Mouse (Mus musculus) liver, embryonic 12.5 days (tissue): ENCODE results near the gene Ssbp4. TPM values are rescaled to one million over a fixed set of nuclear protein-coding genes. Genes with fewer than 3 reads are reported as not detected.
A peak's percentile ranks its signal among the peaks of the same experiment; 100 is the strongest.

Experiments
- ATAC-seq: fragments of 200-750 bp; cut with Nextera tagmentation; 2 replicates; pipeline ENCODE4 v1.8.0; 2017; ENCODE audit warnings: moderate number of reproducible peaks, mild to moderate bottlenecking, moderate library complexity
- H3K27ac ChIP-seq: fragments of 300-500 bp; sonication (generic); 2 replicates; pipeline ENCODE4 v1.5.1; 2016; ENCODE audit warnings: mild to moderate bottlenecking
- H3K27me3 ChIP-seq: fragments of 300-500 bp; sonication (generic); replicated peaks from 2 replicates; pipeline ENCODE4 v1.6.1; 2016; ENCODE audit warnings: mild to moderate bottlenecking, moderate library complexity
- H3K36me3 ChIP-seq: fragments of 300-500 bp; sonication (generic); 2 replicates; pipeline ENCODE4 v1.6.1; 2016; ENCODE audit warnings: mild to moderate bottlenecking, moderate library complexity
- H3K4me1 ChIP-seq: fragments of 300-500 bp; sonication (generic); 2 replicates; pipeline ENCODE4 v1.6.1; 2016
- H3K4me2 ChIP-seq: fragments of 300-500 bp; sonication (generic); 2 replicates; pipeline ENCODE4 v1.6.1; 2016; ENCODE audit warnings: mild to moderate bottlenecking, moderate library complexity
- H3K4me3 ChIP-seq: fragments of 300-500 bp; sonication (generic); 2 replicates; pipeline ENCODE4 v1.5.1; 2016; ENCODE audit warnings: mild to moderate bottlenecking, moderate library complexity
- H3K9ac ChIP-seq: fragments of 300-500 bp; sonication (generic); 2 replicates; pipeline ENCODE4 v1.6.1; 2016; ENCODE audit warnings: mild to moderate bottlenecking, moderate library complexity
- H3K9me3 ChIP-seq: fragments of 300-500 bp; sonication (generic); replicated peaks from 2 replicates; pipeline ENCODE4 v1.6.1; 2016; ENCODE audit warnings: mild to moderate bottlenecking, moderate library complexity
- WGBS: fragments of 180-500 bp; shearing (Covaris S2); methylation state at CpG from one replicate; pipeline ENCODE4 v1.1.7; 2016; ENCODE audit not compliant: insufficient replicate concordance; 5-methylcytosine and 5-hydroxymethylcytosine counted together
- polyA plus RNA-seq: library from polyadenylated mRNA; unstranded; fragments of >200 nt; fragmentation: Nextera tagmentation; extraction: Ambion mirVana; gene quantifications from 2 replicates; pipeline ENCODE4 v1.2.1, GENCODE M21; 2016

The Ssbp4 gene
- polyA plus RNA-seq, 1 experiment from 2014 or later, result 96.4 TPM

DNA sequence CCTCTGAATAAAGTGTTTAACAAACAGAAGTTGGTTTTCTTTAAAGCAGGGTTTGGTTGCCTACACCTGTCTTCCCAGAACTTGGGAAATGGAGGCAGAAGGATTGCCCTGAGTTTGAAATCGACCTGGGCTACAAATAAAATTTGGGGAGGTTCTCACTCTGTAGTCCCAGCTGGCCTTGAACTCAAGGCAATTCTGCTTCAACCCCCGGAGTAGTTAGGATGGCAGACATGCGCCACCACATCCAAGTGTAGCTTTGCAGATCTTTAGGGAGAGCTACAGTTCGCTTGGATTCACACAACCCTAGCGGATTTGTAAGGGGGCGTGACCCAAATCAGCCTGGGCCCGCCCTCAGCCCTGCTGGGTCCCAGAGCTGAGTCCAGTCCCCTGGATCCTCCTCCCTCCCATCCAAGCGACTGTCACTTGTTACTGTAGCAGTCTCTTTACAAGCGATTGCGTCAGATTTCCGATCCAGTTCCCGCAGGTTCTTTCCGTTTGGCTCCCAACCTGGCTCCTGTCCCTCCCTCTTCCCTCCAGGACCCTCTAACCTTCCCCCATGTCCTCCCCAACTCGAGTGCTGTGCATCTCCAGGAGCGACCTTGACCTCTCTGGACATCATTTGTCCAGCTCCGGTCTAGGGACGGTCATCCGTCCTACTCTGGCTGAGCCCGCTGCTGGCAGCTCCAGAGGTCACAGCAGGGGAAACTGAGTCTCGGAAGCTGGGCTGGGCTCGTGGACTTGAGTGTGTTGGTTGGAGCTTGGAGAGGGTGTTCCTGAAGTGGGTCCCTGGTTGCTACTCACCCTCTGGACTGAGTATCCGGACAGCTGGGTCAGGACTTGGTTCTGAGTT is 22.1 kb upstream of the Ssbp4 start:
- peak overlapping the region; percentile 67 for H3K4me3 ChIP-seq
- peaks cover 56% of the 10 kb centered on the region for H3K4me1 ChIP-seq
- peak; percentile 48 for ATAC-seq
- H3K4me2 ChIP-seq, result peak overlapping the region; percentile 78
- H3K9me3 ChIP-seq, result no peaks in the 10 kb centered on the region
- H3K27me3 ChIP-seq, result peaks cover 21% of the 10 kb centered on the region
- peak overlapping the region; percentile 75 for H3K9ac ChIP-seq
- 12% methylated on average over 22 of the region's 22 CpGs for WGBS
- peak overlapping the region; percentile 79 for H3K27ac ChIP-seq
- 0 out of 2 replicates have a peak, but pooled peaks cover 3% of the 10 kb centered on the region for H3K36me3 ChIP-seq

DNA sequence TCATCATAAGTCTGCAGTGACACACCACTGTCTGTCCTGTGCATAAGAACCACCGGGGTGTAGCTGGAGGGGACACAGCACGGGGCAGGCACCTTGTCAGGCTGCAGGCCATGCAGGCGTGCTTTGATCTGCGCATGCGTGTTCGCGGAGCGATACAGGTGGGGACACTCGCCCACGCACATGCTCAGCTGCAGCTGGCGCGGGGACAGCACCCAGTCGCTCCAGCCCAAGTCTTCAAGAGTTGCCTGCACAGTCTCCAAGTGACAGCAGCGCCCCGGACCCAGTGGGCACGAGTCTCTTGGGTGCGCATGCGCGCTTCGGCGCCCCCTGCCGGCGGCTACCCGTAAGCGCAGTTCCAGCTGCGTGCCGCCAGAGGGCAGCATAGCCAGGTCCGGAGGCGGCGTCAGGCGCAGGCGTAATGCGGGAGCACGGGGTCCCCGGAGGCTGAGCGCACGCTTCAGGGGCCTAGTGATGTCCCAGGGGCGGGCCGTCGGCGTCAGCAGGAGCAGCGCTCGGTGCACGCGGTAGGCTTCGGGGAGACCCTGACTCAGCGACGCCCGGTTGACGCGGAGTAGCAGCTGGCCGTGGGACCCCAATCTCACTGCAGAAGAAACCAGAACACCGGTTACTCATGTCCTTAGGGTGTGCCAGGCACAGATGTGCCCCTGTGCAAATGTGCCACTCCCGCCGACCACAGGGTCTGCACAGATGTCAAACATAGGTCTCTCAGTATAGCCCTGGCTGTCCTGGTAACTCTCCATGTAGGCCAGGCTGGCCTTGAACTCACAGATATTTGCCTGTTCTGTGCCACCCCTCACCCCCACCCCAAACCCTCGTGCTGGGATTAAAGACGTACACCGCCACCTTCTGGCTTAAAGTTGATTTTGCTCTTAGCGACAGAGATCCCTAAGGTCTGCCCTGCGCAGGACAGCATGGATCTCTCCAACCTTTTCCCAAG is 21.2 kb upstream of the Ssbp4 start:
- 1% methylated on average over 60 of the region's 60 CpGs for WGBS
- Histone ChIP-seq H3K36me3 (0 out of 2 replicates have a peak, but pooled peaks cover 3% of the 10 kb centered on the region), H3K27me3 (peaks cover 21% of the 10 kb centered on the region), H3K4me2 (peak overlapping the region; percentile 78), H3K4me3 (peak overlapping the region; percentile 67), H3K9ac (peak overlapping the region; percentile 75), H3K4me1 (peaks cover 47% of the 10 kb centered on the region), H3K27ac (peak overlapping the region; percentile 83), H3K9me3 (no peaks in the 10 kb centered on the region)
- peak; percentile 82 for ATAC-seq

DNA sequence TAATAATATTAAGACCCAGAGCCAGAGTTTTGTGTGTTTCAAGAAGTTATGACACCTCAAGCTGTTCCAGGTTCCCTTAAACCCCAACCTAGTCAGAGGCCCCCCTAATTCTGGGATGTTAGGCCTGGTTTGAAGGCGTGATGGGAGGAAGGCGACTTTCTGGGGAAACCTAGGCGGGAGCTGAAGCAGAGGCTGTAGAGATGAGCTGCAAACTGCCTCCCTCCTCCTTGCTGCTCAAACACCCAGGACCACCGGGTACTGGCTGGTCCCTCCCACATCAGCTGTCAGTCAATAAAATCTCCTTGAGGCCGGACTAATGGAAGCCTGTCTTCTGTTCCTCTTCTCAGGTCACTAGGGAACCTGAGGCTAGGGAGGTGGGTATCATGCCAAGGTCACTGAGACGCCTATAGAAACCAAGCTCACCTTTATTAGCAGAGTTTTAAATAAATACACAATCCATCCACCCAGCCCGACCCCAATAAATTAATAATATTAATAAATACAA is 20.4 kb upstream of the Ssbp4 start:
- WGBS, result 55% methylated on average over 7 of the region's 7 CpGs
- Histone ChIP-seq H3K9me3 (no peaks in the 10 kb centered on the region), H3K4me2 (peak overlapping the region; percentile 78), H3K4me1 (peaks cover 46% of the 10 kb centered on the region), H3K27ac (peak overlapping the region; percentile 83), H3K27me3 (peaks cover 21% of the 10 kb centered on the region), H3K36me3 (0 out of 2 replicates have a peak, but pooled peaks cover 3% of the 10 kb centered on the region), H3K9ac (peak overlapping the region; percentile 75), H3K4me3 (peak overlapping the region; percentile 67)
- no peak for ATAC-seq

DNA sequence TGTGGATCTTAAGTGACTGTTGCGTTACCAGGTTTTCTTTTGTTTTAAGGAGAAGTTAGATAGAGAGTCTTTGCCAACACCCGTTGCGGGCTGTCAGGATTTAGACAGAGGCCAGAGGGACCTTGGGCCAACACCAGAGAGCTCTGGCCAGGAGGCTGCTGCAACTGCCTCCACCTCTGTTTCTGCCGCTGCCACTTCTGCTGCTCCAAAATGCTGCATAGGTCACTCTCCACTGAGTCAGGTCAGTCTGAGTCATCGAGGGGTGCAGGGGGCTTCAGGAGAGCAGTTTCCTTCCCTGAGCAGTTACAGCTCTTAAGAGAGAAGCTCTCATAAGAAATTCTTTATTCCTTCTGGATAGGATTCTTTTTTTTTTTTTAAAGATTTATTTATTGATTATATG is 18.4 kb upstream of the Ssbp4 start:
- Histone ChIP-seq H3K27ac (no peak overlapping the region), H3K27me3 (peaks cover 12% of the 10 kb centered on the region), H3K9me3 (no peaks in the 10 kb centered on the region), H3K4me3 (no peak overlapping the region), H3K9ac (no peak overlapping the region), H3K4me1 (peaks cover 54% of the 10 kb centered on the region), H3K36me3 (0 out of 2 replicates have a peak, but pooled peaks cover 3% of the 10 kb centered on the region), H3K4me2 (no peak overlapping the region)
- WGBS, result 74% methylated on average over 5 of the region's 5 CpGs
- ATAC-seq, result no peak

DNA sequence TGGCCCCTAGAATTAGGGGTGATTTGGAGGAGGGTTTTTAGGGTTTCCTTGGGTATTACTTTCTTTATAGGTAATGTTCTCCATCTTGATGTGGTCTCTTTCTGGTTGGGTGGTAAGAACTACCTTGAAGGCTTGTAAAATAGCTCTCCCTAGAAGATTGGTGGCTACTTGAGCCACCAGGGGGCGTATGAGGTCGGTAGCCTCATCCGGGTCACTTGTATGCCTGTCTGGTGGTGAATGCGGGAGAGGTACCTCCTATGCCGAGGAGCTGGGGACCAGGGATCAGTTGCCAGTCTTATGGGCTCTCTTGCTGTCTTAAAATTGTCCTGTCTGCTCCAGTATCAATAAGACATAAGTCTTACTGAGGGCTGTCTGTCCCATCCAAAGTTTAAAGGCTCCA is 16.4 kb upstream of the Ssbp4 start:
- no peak for ATAC-seq

DNA sequence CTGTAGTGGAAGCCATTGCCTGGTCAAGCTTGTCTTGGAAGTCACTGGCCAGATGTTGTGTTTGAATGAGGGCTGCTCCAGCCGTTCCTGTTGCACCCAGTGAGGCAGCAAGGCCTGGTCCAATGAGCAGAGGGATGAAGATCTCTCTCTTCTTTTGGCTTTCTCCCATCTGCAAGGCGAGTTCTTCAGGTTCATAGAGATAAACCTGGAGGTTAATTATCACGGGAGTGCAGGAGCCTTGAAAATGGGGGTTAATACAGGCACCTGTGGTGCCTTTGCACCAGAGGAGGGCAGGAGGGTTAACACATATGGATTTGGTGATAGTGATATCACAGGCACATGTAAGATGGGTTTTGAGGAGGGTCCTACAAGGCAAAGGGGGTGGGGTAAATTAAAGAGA is 13.5 kb upstream of the Ssbp4 start:
- H3K4me3 ChIP-seq, result no peak overlapping the region
- whole genome bisulfite sequencing, result 15% methylated on average over 3 of the region's 3 CpGs
- peak; percentile 74 for ATAC-seq

More for the DNA sequence above, 16.4 kb upstream of the Ssbp4 start:
- H3K4me3 ChIP-seq, result no peak overlapping the region
- 31% methylated on average over 5 of the region's 5 CpGs for WGBS
- no peak overlapping the region for H3K27ac ChIP-seq
- no peak overlapping the region for H3K4me2 ChIP-seq
- no peak overlapping the region for H3K9ac ChIP-seq
- no peaks in the 10 kb centered on the region for H3K9me3 ChIP-seq
- H3K27me3 ChIP-seq, result no peaks in the 10 kb centered on the region
- H3K36me3 ChIP-seq, result 0 out of 2 replicates have a peak, but pooled peaks cover 3% of the 10 kb centered on the region
- peaks cover 59% of the 10 kb centered on the region for H3K4me1 ChIP-seq

DNA sequence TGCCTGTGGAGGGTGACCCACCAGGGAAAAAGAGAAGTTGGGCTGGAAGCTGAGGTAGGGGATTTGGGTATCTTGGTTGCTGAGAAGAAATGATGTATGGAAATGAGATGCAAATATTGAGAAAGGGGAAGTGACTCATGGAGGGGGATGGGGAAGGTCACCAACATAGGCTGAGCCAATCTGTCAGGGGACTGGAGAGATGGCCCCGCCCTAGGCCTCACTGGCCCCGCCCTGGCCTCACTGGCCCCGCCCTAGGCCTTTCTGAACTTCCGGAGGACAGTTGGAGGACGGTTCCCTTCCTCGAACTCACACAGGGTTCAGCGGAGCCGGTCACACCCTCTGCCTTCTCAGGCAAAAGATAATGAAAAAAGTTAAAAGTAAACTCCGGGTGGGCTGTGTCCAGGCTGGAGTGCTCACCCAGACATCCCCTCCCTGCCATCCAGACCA is 10.2 kb upstream of the Ssbp4 start:
- Histone ChIP-seq H3K4me1 (peaks cover 99% of the 10 kb centered on the region), H3K36me3 (no peaks in the 10 kb centered on the region), H3K27me3 (no peaks in the 10 kb centered on the region), H3K9me3 (no peaks in the 10 kb centered on the region), H3K4me3 (peak overlapping the region; percentile 2; the same call in 1 of the 2 replicates), H3K4me2 (peak overlapping the region; percentile 50), H3K9ac (0 out of 2 replicates have a peak overlapping the region, but pooled peaks have one; percentile 56), H3K27ac (peak overlapping the region; percentile 87)
- 4% methylated on average over 9 of the region's 9 CpGs for WGBS
- ATAC-seq, result peak; percentile 84

More for the DNA sequence above, 13.5 kb upstream of the Ssbp4 start:
- H3K9ac ChIP-seq, result peak overlapping the region; percentile 12; the same call in 1 of the 2 replicates
- H3K36me3 ChIP-seq, result no peaks in the 10 kb centered on the region
- H3K4me1 ChIP-seq, result peaks cover 76% of the 10 kb centered on the region
- no peaks in the 10 kb centered on the region for H3K9me3 ChIP-seq
- no peaks in the 10 kb centered on the region for H3K27me3 ChIP-seq
- peak overlapping the region; percentile 56 for H3K4me2 ChIP-seq
- peak overlapping the region; percentile 90 for H3K27ac ChIP-seq

DNA sequence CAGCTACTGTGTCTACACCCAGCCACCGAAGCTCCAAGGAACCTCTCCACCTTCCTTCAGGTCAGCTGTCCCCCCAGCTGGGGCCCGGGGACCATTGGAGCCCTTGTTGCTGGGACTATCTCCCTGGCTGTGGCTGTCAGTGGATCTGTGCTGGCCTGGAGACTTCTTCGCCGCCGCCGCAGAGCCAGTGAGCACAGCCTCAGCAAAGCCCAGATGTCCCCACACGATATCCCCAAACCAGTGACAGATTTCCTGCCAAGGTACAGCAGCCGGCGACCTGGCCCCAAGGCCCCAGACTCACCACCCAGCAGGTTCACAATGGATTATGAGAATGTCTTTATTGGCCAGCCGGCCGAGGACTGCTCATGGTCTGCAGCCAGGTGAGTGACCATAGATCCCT is 9.3 kb upstream of the Ssbp4 start:
- H3K4me1 ChIP-seq, result peaks cover 94% of the 10 kb centered on the region
- peak overlapping the region; percentile 87 for H3K27ac ChIP-seq
- H3K9me3 ChIP-seq, result no peaks in the 10 kb centered on the region
- 32% methylated on average over 11 of the region's 11 CpGs for WGBS
- no peaks in the 10 kb centered on the region for H3K36me3 ChIP-seq
- H3K4me3 ChIP-seq, result peak overlapping the region; percentile 14
- H3K4me2 ChIP-seq, result peak overlapping the region; percentile 50
- ATAC-seq, result peak; percentile 13; the same call in 1 of the 2 replicates
- peak overlapping the region; percentile 56 for H3K9ac ChIP-seq
- no peaks in the 10 kb centered on the region for H3K27me3 ChIP-seq

DNA sequence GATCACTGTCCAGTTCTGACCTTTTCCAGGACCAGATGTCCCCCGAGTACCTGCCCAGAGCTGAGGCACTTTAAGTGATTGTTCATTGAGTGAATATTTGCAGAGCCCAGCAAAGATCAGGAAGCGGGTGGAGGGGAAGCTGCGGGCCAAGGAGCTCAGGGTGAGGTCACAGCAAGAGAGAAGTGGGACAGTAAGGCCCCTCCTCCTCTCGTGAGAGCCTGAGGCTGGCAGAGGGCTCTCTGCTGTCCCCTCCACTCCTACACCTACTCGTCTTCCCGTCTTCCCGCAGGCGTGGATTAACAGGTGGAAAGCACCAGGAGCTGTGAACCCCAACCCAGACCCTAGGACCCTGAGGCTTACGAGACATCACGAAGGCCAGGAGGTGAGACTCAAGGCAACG is 8.0 kb upstream of the Ssbp4 start:
- Histone ChIP-seq H3K4me1 (peaks cover 86% of the 10 kb centered on the region), H3K9me3 (no peaks in the 10 kb centered on the region), H3K27ac (peak overlapping the region; percentile 65), H3K9ac (peak overlapping the region; percentile 56; the same call in 1 of the 2 replicates), H3K4me2 (peak overlapping the region; percentile 50), H3K36me3 (no peaks in the 10 kb centered on the region), H3K4me3 (peak overlapping the region; percentile 10; the same call in 1 of the 2 replicates), H3K27me3 (no peaks in the 10 kb centered on the region)
- no peak for ATAC-seq
- 25% methylated on average over 11 of the region's 11 CpGs for WGBS

DNA sequence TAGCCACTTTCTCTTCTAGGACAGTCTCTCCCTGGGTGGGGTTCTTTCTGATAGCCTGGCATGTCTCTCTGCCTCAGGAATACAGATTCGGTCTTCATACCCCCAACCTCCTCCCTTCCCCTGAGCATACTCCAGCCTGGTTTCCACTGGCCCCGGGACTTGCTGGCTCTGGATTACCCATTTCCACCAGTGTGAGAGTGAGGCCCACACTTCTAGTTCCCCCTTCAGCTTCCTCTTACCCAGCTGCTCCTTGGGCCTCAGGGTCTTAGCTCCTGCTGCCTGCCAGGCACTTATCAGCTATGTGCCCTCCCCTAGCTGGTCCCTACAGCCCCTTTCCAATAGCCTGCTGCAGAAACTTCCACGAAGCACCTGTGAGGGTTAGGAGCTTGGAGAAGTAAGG is 7.2 kb upstream of the Ssbp4 start, which contains the start of gene Lrrc25:
Lrrc25 (plus strand) TSS at position 262 of the 400 bp plus-strand sequence.
- Histone ChIP-seq H3K27ac (peak within 1 kb of the TSS; percentile 87), H3K9me3 (no peaks in the 10 kb centered on the region), H3K4me3 (peak within 1 kb of the TSS; percentile 10; the same call in 1 of the 2 replicates), H3K4me2 (peak within 1 kb of the TSS; percentile 50), H3K36me3 (no peaks in the 10 kb centered on the region), H3K4me1 (peaks cover 86% of the 10 kb centered on the region), H3K9ac (peak within 1 kb of the TSS; percentile 56; the same call in 1 of the 2 replicates), H3K27me3 (no peaks in the 10 kb centered on the region)
- no peak for ATAC-seq
- 22% methylated on average over 3 of the region's 3 CpGs for WGBS

DNA sequence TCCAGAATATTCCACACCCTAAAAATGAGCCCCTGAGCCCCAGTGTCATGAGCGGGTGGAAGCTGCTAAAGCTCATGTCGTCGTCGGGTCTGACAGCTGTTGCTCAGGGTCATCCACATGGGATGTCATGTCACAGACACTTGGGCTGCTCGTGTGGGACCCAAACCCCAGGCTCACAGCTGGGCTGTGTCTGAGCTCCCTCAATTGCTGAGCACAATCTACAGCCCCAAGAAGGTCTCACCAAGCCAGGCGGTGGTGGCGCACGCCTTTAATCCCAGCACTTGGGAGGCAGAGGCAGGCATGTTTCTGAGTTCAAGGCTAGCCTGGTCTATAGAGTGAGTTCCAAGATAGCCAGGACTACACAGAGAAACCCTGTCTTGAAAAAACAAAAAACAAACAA is 6.6 kb upstream of the Ssbp4 start:
- Histone ChIP-seq H3K4me1 (peaks cover 85% of the 10 kb centered on the region), H3K4me3 (no peak overlapping the region)

More for the DNA sequence above, 6.6 kb upstream of the Ssbp4 start:
- no peak overlapping the region for H3K4me2 ChIP-seq
- no peaks in the 10 kb centered on the region for H3K9me3 ChIP-seq
- H3K27ac ChIP-seq, result 0 out of 2 replicates have a peak overlapping the region, but pooled peaks have one; percentile 38
- H3K27me3 ChIP-seq, result no peaks in the 10 kb centered on the region
- no peak for ATAC-seq
- no peak overlapping the region for H3K9ac ChIP-seq
- 73% methylated on average over 8 of the region's 8 CpGs for WGBS
- no peaks in the 10 kb centered on the region for H3K36me3 ChIP-seq
